Mouse (Mus musculus) CD8-positive naive resting alpha-beta T cell, adult 57 days (primary cell): ENCODE results near the gene Tango2. TPM values are rescaled to one million over a fixed set of nuclear protein-coding genes. Genes with fewer than 3 reads are reported as not detected.

Experiments
- total RNA-seq: library from RNA; stranded (reverse); gene quantifications from one replicate; pipeline ENCODE4 v1.2.4, GENCODE M21; 2023

The Tango2 gene
- 47.6 TPM for total RNA-seq

DNA sequence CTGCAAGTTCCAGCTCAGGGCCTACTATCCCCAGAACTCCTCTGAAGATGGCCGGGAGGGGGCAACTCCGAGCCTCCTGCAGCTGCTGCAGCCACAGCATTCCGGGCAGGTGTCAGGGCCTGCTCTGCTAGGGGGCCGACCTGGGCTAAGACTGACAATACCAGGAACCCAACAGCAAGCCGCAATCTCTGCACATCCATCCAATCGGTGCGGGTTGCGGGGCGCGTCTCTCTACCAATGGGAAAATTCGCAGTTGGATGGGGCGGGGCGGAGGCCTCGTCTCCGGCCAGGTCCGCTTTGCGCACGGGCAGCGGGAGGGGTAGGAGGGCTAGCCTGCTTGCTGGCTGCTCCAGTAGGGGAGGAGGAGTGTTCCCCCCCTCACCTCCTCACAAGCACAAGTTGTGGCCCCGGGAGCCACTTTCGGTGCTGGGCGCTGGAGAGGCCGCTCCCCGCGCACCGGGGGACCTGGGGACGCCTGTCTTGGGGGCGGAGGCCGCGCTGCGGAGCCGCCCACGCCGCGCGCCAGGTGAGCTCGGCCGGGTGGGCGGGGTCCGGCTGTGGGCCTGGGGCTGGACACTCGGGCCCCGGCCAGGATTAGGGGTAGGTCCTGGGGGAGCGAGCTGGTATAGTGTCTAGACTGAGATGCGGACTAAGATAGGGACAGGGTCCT is at the start of gene Tango2, which contains the start of gene Arvcf:
Gene Tango2 (minus strand): TSS at position 173 of the 670 bp plus-strand sequence.
Gene Arvcf (plus strand): TSS at position 252 of the 670 bp plus-strand sequence.

GRCm38 (mm10) chr16:18289067-18289588 is 58.8 kb downstream of the Tango2 start, which contains the start of gene Dgcr8:
TSS of gene Dgcr8 (minus strand) at chr16:18289246.

GRCm38 (mm10) chr16:18258221-18258620 is 89.7 kb downstream of the Tango2 start, which contains the start of gene Gm49776:
TSS of gene Gm49776 (minus strand) at chr16:18258321.

Other genes starting within 250 kb of the Tango2 start
- gene Rtn4r, start 220.5 kb downstream of the Tango2 start, total RNA-seq, result not detected
- gene Ccdc188, start 130.2 kb downstream of the Tango2 start, total RNA-seq, result not detected
- 36.7 TPM for gene Zdhhc8, start 113.0 kb downstream of the Tango2 start, total RNA-seq
- 96.3 TPM for gene Trmt2a, start 99.4 kb downstream of the Tango2 start, total RNA-seq
- 101 TPM for gene Ranbp1, start 99.4 kb downstream of the Tango2 start, total RNA-seq
- not detected for gene Gm49776, start 89.8 kb downstream of the Tango2 start, total RNA-seq
- 48.8 TPM for gene Dgcr8, start 58.9 kb downstream of the Tango2 start, total RNA-seq
- gene Arvcf, start 79 bp upstream of the Tango2 start, total RNA-seq, result 3.8 TPM
- 12.6 TPM for gene Txnrd2, start 78.3 kb upstream of the Tango2 start, total RNA-seq
- gene Comt, start 78.7 kb upstream of the Tango2 start, total RNA-seq, result 8.2 TPM
- gene Gnb1l, start 150.6 kb upstream of the Tango2 start, total RNA-seq, result 9.3 TPM
- 7.4 TPM for gene Rtl10, start 150.8 kb upstream of the Tango2 start, total RNA-seq
- gene Tbx1, start 242.6 kb upstream of the Tango2 start, total RNA-seq, result not detected